Mouse (Mus musculus): Measurements from ENCODE around the gene Shank1. TPM values are rescaled to one million over a fixed set of nuclear protein-coding genes. Genes with fewer than 3 reads are reported as not detected.

Shank1 gene
- polyA plus RNA-seq, 1 experiment from 2014 or later, result 0.55 TPM

DNA sequence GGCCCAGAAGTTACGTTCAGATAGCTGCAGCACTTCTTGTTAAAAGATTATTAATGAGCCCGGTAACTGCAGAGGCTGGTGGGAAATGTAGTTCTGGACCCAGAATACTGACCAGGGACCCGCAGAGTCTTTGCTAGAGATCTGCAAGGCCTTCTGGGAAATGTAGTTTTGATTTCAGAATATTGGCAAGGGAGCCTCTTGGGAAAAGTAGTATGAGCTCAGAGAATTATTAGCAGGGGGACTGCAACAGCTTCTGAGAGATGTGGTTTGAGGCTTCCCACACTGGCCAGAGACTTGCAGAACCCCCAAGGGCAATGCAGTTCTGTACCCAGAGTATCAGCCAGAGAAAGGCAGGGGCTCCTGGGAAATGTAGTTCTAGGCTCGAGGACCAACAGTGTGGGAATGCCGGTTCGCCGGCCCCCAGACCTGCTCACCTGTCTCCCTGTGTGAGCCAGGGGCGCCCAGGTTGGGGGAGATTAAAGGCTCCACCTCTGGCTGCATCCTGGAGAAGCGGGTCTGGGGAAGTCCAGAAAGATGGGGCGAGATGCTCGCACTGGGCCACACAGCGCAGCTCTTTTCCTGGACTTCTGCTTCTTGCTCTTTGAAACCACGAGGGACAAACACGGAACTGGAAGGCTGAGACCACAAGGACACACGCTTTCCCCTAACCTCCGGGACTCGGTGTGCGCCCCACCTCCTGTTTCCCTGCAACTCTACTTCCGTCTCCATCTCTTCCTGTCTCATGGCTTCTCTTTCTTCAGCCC, 64.0 kb downstream of the Shank1 start:
- under 1% methylated on average over 19 of the region's 19 CpGs for WGBS
- ATAC-seq (replicated peaks; ENCODE audit: extremely low read depth, insufficient read depth, low FRiP score), result peak; percentile 92
- H3K27ac ChIP-seq (ENCODE audit: low read length), result peak overlapping the region; percentile 56

DNA sequence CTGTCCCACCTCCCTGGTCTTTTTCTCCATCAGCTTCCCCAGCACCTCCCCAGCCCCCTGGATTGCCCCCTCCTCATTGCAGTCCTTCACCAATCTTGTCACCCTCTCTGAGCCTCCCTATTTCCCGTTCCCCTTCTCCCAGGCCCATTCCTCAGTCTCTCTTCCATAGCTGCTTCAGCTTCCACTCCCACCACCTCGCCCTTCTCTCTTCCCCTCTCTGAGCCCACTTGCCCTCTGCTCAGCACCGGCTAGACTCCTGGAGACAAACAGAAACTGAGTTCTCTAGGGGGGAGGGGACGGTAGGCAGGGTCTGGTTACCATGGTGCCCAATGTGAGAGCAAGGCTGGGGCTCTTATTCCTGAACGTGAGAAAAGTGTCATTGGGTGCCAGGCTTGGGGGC, 64.7 kb downstream of the Shank1 start:
- Histone ChIP-seq H3K4me2 (ENCODE audit: low read depth, low read length) (peak overlapping the region; percentile 98), H3K4me3 (ENCODE audit: low read length) (peak overlapping the region; percentile 80), H3K9ac (ENCODE audit: low read length) (peak overlapping the region; percentile 78), H3K9me3 (replicated peaks; ENCODE audit: control insufficient read depth, low read length) (no peaks in the 10 kb centered on the region), H3K4me1 (ENCODE audit: control insufficient read depth, insufficient read depth, low read length) (peaks cover 19% of the 10 kb centered on the region), H3K27ac (ENCODE audit: low read length) (no peak overlapping the region), H3K36me3 (ENCODE audit: control insufficient read depth, insufficient read depth) (no peaks in the 10 kb centered on the region), H3K27me3 (ENCODE audit: control insufficient read depth, insufficient read depth, low read length) (no peaks in the 10 kb centered on the region)
- WGBS, result 8% methylated on average over 5 of the region's 5 CpGs
- ATAC-seq (replicated peaks; ENCODE audit: extremely low read depth, insufficient read depth, low FRiP score), result no peak

More for the DNA sequence above, 64.0 kb downstream of the Shank1 start:
- Histone ChIP-seq H3K9ac (ENCODE audit: low read length) (peak overlapping the region; percentile 78), H3K9me3 (replicated peaks; ENCODE audit: control insufficient read depth, low read length) (no peaks in the 10 kb centered on the region), H3K4me1 (ENCODE audit: control insufficient read depth, insufficient read depth, low read length) (peaks cover 19% of the 10 kb centered on the region), H3K27me3 (ENCODE audit: control insufficient read depth, insufficient read depth, low read length) (no peaks in the 10 kb centered on the region), H3K4me2 (ENCODE audit: low read depth, low read length) (peak overlapping the region; percentile 98), H3K4me3 (ENCODE audit: low read length) (peak overlapping the region; percentile 80), H3K36me3 (ENCODE audit: control insufficient read depth, insufficient read depth) (no peaks in the 10 kb centered on the region)

- no peak for ATAC-seq (replicated peaks; ENCODE audit: extremely low read depth, insufficient read depth, low FRiP score)
- WGBS, result 14% methylated on average over 10 of the region's 10 CpGs
- Histone ChIP-seq H3K36me3 (ENCODE audit: control insufficient read depth, insufficient read depth) (no peaks in the 10 kb centered on the region), H3K9me3 (replicated peaks; ENCODE audit: control insufficient read depth, low read length) (no peaks in the 10 kb centered on the region), H3K4me1 (ENCODE audit: control insufficient read depth, insufficient read depth, low read length) (peaks cover 19% of the 10 kb centered on the region), H3K27ac (ENCODE audit: low read length) (no peak overlapping the region), H3K9ac (ENCODE audit: low read length) (no peak overlapping the region), H3K27me3 (ENCODE audit: control insufficient read depth, insufficient read depth, low read length) (no peaks in the 10 kb centered on the region), H3K4me2 (ENCODE audit: low read depth, low read length) (no peak overlapping the region; the same call in 1 of the 2 replicates), H3K4me3 (ENCODE audit: low read length) (no peak overlapping the region)
Measured at GRCm38 (mm10) chr7:44375207-44375606, 65.2 kb downstream of the Shank1 start.

DNA sequence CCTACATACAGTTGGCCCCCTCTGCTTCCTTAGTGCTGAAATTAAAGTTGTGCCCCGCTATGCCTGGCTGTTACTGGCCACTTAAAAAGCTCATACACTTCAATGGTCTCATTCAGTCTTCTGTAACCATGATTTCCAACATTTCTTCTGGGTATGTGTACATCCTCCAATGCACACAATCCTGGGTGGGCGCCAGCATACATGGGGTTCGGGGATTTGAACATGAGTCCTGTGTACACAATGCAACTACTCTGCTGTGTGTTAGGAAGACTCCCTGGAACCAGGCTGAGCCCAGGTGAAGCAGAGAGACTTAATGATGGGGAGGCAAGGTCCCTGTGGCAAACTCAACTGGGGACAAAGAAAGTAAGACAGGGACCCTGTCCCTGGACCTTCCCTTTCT, 65.7 kb downstream of the Shank1 start:
- Histone ChIP-seq H3K4me2 (ENCODE audit: low read depth, low read length) (no peak overlapping the region), H3K36me3 (ENCODE audit: control insufficient read depth, insufficient read depth) (no peaks in the 10 kb centered on the region), H3K9ac (ENCODE audit: low read length) (no peak overlapping the region), H3K27me3 (ENCODE audit: control insufficient read depth, insufficient read depth, low read length) (no peaks in the 10 kb centered on the region), H3K4me3 (ENCODE audit: low read length) (no peak overlapping the region), H3K27ac (ENCODE audit: low read length) (no peak overlapping the region), H3K9me3 (replicated peaks; ENCODE audit: control insufficient read depth, low read length) (0 out of 2 replicates have a peak, but pooled peaks cover 5% of the 10 kb centered on the region), H3K4me1 (ENCODE audit: control insufficient read depth, insufficient read depth, low read length) (peaks cover 19% of the 10 kb centered on the region)
- WGBS, result 68% methylated on average over 3 of the region's 3 CpGs
- no peak for ATAC-seq (replicated peaks; ENCODE audit: extremely low read depth, insufficient read depth, low FRiP score)

- no peak overlapping the region for H3K9ac ChIP-seq (ENCODE audit: low read length)
- 0 out of 2 replicates have a peak, but pooled peaks cover 6% of the 10 kb centered on the region for H3K9me3 ChIP-seq (replicated peaks; ENCODE audit: control insufficient read depth, low read length)
- no peaks in the 10 kb centered on the region for H3K36me3 ChIP-seq (ENCODE audit: control insufficient read depth, insufficient read depth)
- H3K4me2 ChIP-seq (ENCODE audit: low read depth, low read length), result no peak overlapping the region
- WGBS, result 17% methylated on average over 4 of the region's 4 CpGs
- H3K4me3 ChIP-seq (ENCODE audit: low read length), result no peak overlapping the region
- H3K27ac ChIP-seq (ENCODE audit: low read length), result peak overlapping the region; percentile 39; the same call in 1 of the 2 replicates
- H3K27me3 ChIP-seq (ENCODE audit: control insufficient read depth, insufficient read depth, low read length), result peaks cover 5% of the 10 kb centered on the region; the same call in 1 of the 2 replicates
- ATAC-seq (replicated peaks; ENCODE audit: extremely low read depth, insufficient read depth, low FRiP score), result 0 out of 2 replicates have a peak, but pooled peaks have one; percentile 28
- H3K4me1 ChIP-seq (ENCODE audit: control insufficient read depth, insufficient read depth, low read length), result peaks cover 17% of the 10 kb centered on the region
Measured at GRCm38 (mm10) chr7:44378290-44378689, 68.2 kb downstream of the Shank1 start.

GRCm38 (mm10) chr7:44382541-44382940, 72.5 kb downstream of the Shank1 start:
- H3K4me3 ChIP-seq (ENCODE audit: low read length), result no peak overlapping the region
- H3K4me1 ChIP-seq (ENCODE audit: control insufficient read depth, insufficient read depth, low read length), result peaks cover 13% of the 10 kb centered on the region
- 0 out of 2 replicates have a peak, but pooled peaks cover 6% of the 10 kb centered on the region for H3K9me3 ChIP-seq (replicated peaks; ENCODE audit: control insufficient read depth, low read length)
- H3K36me3 ChIP-seq (ENCODE audit: control insufficient read depth, insufficient read depth), result no peaks in the 10 kb centered on the region
- H3K4me2 ChIP-seq (ENCODE audit: low read depth, low read length), result no peak overlapping the region
- no peak overlapping the region for H3K9ac ChIP-seq (ENCODE audit: low read length)
- no peak overlapping the region for H3K27ac ChIP-seq (ENCODE audit: low read length)
- WGBS, result 66% methylated on average over 12 of the region's 12 CpGs
- peaks cover 16% of the 10 kb centered on the region for H3K27me3 ChIP-seq (ENCODE audit: control insufficient read depth, insufficient read depth, low read length)
- ATAC-seq (replicated peaks; ENCODE audit: extremely low read depth, insufficient read depth, low FRiP score), result no peak

DNA sequence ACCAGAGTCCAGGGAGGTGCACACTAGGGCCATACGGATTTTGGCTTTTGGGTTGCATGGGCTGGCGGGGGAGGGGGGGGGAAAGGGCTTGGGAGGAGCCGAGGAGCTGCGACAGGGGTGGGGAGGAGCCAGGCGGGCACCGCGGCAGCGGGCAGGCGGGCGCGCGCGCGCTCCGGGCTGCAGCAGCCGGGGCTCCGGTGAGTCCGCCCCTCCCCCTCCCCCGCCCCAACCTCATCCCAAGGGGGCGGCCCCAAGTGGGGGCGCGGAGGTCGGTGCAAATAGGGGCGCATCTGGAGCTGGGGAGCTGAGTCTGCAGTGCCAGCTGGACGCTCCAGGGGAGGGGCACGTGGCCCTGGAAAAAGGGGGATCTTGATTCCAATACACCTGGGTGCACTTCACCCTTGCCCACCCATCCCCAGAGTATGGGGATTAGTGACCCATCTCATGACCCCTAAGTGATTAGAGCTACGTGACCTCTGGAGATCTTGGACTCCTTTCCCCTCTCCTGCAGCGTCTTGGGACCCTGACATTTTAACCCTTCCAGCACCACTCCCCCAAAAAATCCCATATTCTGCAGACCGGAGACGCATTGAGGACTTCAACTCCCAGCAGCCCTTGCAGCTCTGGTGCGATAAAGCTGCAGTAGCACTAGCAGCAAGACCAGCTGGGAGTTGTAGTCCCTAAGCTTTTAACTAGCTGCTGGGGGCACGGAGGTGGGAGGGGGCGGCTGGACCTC, 74.1 kb downstream of the Shank1 start, which contains the start of gene Syt3:
Gene Syt3 (plus strand): TSS at position 123 of the 736 bp plus-strand sequence.
- Histone ChIP-seq H3K27me3 (ENCODE audit: control insufficient read depth, insufficient read depth, low read length) (peaks cover 19% of the 10 kb centered on the region), H3K27ac (ENCODE audit: low read length) (no peak within 1 kb of the TSS)

DNA sequence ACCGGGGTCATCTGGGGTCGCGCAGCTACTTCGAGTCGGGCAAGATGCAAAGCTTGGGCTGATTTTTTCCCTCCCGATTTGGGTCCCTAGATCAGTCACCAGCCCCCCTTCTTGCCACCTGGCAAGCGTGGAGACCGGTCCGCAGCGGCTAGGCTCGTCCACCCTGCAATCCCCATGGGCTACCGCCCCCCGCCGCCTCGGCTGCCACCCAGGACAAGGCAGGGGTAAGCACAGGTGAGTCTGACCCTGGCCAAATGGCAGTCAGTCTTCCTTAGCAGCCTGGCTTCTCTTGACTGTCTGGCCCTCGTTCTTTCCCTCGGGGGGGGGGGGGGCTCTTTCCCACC, 74.6 kb downstream of the Shank1 start:
- Histone ChIP-seq H3K4me1 (ENCODE audit: control insufficient read depth, insufficient read depth, low read length) (peaks cover 2% of the 10 kb centered on the region; the same call in 1 of the 2 replicates), H3K27me3 (ENCODE audit: control insufficient read depth, insufficient read depth, low read length) (peaks cover 19% of the 10 kb centered on the region), H3K9me3 (replicated peaks; ENCODE audit: control insufficient read depth, low read length) (0 out of 2 replicates have a peak, but pooled peaks cover 6% of the 10 kb centered on the region), H3K9ac (ENCODE audit: low read length) (peak overlapping the region; percentile 64), H3K36me3 (ENCODE audit: control insufficient read depth, insufficient read depth) (no peaks in the 10 kb centered on the region), H3K27ac (ENCODE audit: low read length) (no peak overlapping the region), H3K4me2 (ENCODE audit: low read depth, low read length) (peak overlapping the region; percentile 94), H3K4me3 (ENCODE audit: low read length) (peak overlapping the region; percentile 59)
- WGBS, result 2% methylated on average over 17 of the region's 17 CpGs
- ATAC-seq (replicated peaks; ENCODE audit: extremely low read depth, insufficient read depth, low FRiP score), result 0 out of 2 replicates have a peak, but pooled peaks have one; percentile 19

More for the DNA sequence above, 74.1 kb downstream of the Shank1 start, which contains the start of gene Syt3:
- H3K9ac ChIP-seq (ENCODE audit: low read length), result peak within 1 kb of the TSS; percentile 64
- 0 out of 2 replicates have a peak, but pooled peaks cover 6% of the 10 kb centered on the region for H3K9me3 ChIP-seq (replicated peaks; ENCODE audit: control insufficient read depth, low read length)
- peak within 1 kb of the TSS; percentile 59 for H3K4me3 ChIP-seq (ENCODE audit: low read length)
- H3K4me2 ChIP-seq (ENCODE audit: low read depth, low read length), result peak within 1 kb of the TSS; percentile 94
- no peaks in the 10 kb centered on the region for H3K36me3 ChIP-seq (ENCODE audit: control insufficient read depth, insufficient read depth)
- WGBS, result 2% methylated on average over 22 of the region's 33 CpGs
- H3K4me1 ChIP-seq (ENCODE audit: control insufficient read depth, insufficient read depth, low read length), result peaks cover 2% of the 10 kb centered on the region; the same call in 1 of the 2 replicates
- peak; percentile 64 for ATAC-seq (replicated peaks; ENCODE audit: extremely low read depth, insufficient read depth, low FRiP score)
